Mouse (Mus musculus) embryonic fibroblast, embryonic 13.5 days (primary cell): ENCODE measurements around the gene Cpne5. TPM values are rescaled to one million over a fixed set of nuclear protein-coding genes. Genes with fewer than 3 reads are reported as not detected.
"Not testable (repeated sequence)": the region's sequence is repeated elsewhere in the genome, so short reads cannot be mapped to it uniquely, and the experiment has no call there.

ENCODE experiments used
- H3K27ac ChIP-seq: 2 replicates; pipeline ENCODE4 v1.5.1; 2012; ENCODE audit warnings: low read length, control low read depth, inconsistent platforms; ENCODE audit not compliant: insufficient read depth
- H3K4me1 ChIP-seq: 2 replicates; pipeline ENCODE4 v1.6.1; 2011; ENCODE audit warnings: low read length; ENCODE audit not compliant: control insufficient read depth, insufficient read depth
- H3K4me3 ChIP-seq: 2 replicates; pipeline ENCODE4 v1.5.1; 2011; ENCODE audit warnings: mild to moderate bottlenecking, control low read depth, low read length; ENCODE audit not compliant: insufficient read depth
- CTCF ChIP-seq: IDR thresholded peaks from 2 replicates; pipeline ENCODE4 v1.5.1; 2011; ENCODE audit warnings: mild to moderate bottlenecking, control low read depth, low read length, moderate library complexity, borderline replicate concordance; ENCODE audit not compliant: insufficient read depth
- POLR2A ChIP-seq: IDR thresholded peaks from 2 replicates; pipeline ENCODE4 v1.6.1; 2011; ENCODE audit warnings: low read depth, mild to moderate bottlenecking, control low read depth, low read length, moderate library complexity
- polyA plus RNA-seq: library from polyadenylated mRNA; stranded (reverse); fragments of >200 nt; gene quantifications from 2 replicates; pipeline ENCODE4 v1.2.4, GENCODE M21; 2011; ENCODE audit warnings: low read depth; ENCODE audit not compliant: missing spikeins, insufficient read length

The Cpne5 gene
- polyA plus RNA-seq, 1 experiment, result not detected

DNA sequence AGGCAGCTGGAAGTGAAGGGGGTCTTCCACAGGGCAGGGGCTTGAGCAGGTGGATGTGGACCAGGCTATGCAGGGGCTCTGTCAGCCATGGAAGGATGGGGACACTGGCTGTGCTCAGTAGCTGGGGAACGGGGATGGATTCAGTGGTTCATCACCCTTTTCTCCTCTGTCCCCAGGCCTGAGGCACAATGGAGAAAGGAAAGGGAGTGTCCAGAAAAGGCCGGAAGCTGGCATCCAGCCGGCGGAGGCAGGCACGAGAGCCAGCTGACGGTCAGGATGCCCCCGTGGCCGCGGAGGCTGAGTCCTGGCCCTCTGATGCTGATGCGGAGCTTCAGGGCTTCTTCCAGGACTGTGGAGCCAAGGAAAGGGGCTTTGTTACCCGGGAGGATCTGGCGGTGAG lies 117.3 kb downstream of the Cpne5 start:
- TF ChIP-seq POLR2A (no peak), CTCF (no peak)
- Histone ChIP-seq H3K4me3 (no peak overlapping the region), H3K4me1 (no peaks in the 10 kb centered on the region), H3K27ac (no peak overlapping the region)

DNA sequence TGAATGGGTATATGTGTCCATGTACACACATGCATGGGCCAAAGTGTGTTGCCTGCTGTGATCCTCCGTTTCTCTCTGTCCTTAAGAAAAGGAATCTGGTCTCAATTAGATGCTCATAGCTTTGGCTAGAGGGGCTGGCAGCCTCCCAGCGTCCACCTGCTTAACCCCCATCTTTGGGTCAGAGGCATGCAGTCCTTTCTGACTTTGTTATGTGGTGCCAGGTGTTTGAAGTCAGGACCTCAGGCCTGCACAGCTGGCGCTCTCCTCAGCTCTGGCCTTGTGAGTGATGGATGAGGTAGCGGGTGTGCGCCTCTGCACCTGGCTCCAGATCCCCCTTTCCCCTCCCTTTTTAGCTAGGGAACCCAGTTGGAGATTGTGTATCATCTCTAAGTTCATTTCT lies 119.9 kb downstream of the Cpne5 start:
- no peak for TF ChIP-seq CTCF
- no peak for TF ChIP-seq POLR2A
- Histone ChIP-seq H3K4me1 (no peaks in the 10 kb centered on the region), H3K27ac (no peak overlapping the region), H3K4me3 (no peak overlapping the region)

- H3K4me1 ChIP-seq, result no peaks in the 10 kb centered on the region
- no peak overlapping the region for H3K27ac ChIP-seq
- TF ChIP-seq POLR2A (no peak), CTCF (no peak)
- H3K4me3 ChIP-seq, result no peak overlapping the region
Measured at GRCm38 (mm10) chr17:29117006-29117648, 120.8 kb downstream of the Cpne5 start.

DNA sequence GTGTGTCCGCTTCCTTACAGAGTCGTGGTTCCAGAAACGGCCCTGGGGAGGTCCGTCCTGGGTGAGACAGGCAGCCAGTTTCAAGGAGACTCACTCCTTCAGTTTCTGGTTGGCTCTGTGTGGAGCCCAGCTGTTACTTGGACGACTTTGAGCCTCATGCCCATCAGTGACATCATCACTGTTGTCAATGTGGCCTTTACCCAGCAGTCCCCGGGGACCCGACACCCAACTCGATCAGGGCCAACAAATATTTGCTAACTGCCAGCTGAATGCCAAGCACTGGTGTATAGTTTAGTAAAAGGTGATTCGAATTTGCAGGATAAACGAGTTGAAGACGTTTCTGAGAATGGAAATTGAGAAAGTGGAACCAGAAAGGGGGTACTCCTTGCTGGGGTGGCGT lies 121.9 kb downstream of the Cpne5 start:
- Histone ChIP-seq H3K27ac (no peak overlapping the region), H3K4me3 (no peak overlapping the region), H3K4me1 (no peaks in the 10 kb centered on the region)
- TF ChIP-seq CTCF (no peak), POLR2A (no peak)

DNA sequence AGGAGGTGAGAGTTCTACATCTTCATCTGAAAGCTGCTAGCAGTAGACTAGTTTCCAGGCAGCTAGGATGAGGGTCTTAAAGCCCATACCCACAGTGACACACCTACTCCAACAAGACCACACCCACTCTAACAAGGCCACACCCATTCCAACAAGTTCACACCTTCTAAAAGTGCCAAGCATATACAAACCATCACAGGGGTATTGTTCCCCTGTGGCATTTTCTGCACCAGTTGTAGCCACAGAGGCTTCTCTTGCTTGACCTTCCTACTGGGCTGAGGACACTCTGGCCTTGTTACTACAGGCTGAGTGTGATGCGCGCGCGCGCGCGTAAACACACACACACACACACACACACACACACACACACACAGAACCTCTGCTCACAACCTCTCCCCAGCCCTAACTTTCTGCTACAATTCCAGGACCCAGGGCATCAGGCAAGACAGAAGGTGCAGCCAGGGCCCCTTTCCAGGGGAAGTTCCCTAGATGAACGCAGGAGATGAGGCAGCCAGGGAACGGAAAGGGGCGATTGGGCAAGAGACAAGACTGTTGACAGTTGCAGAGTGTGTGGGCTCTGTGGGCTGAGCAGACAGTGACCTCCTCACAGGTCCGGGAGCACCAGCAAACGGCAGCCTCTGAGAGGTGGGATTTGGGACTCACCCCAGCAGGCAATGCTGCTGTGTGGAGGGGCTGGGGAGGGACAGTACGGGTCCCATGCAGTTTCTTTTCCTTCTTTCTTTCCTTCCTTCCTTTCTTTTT lies 124.2 kb downstream of the Cpne5 start, which contains the start of gene Rab44:
Gene Rab44, plus strand, starts transcription at position 555 of the 762 bp plus-strand sequence.
- no peaks in the 10 kb centered on the region for H3K4me1 ChIP-seq
- no peak within 1 kb of the TSS for H3K27ac ChIP-seq
- no peak for TF ChIP-seq POLR2A
- no peak for TF ChIP-seq CTCF
- no peak within 1 kb of the TSS for H3K4me3 ChIP-seq

DNA sequence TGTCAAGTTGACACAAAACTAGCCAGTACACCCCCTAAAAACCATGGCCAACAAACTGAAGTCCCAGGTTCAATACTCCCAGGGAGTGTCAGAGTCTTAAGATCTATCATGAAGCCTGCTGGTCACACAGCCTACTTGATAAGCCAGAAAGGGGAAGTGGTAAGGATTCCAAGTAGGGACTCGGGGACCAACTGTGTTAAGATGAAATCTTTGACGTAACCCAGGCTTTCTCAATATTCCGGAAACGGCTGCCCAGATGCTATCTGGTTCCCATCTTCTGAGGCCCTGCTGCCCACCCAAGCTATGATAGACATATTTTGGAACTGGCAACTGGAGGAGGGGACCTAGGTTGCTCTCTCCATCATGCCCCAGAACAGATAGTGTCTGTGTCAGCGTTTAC lies 126.6 kb downstream of the Cpne5 start:
- no peak overlapping the region for H3K27ac ChIP-seq
- TF ChIP-seq CTCF (no peak), POLR2A (no peak)
- no peaks in the 10 kb centered on the region for H3K4me1 ChIP-seq
- H3K4me3 ChIP-seq, result no peak overlapping the region

DNA sequence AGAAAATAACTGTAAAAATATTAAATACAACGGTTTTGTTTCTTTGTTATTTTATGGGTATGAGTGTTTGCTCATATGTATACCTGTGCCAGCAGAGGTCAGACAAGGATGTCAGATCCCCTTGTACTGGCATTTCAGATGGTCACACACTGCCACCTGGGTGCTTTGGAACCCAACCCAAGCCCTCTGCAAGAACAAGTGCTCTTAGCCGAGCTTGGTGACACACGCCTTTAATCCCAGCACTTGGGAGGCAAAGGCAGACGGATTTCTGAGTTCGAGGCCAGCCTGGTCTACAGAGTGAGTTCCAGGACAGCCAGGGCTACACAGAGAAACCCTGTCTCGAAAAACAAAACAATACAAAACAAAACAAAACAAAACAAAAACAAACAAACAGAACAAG lies 127.6 kb downstream of the Cpne5 start:
- not testable (repeated sequence) for H3K4me1 ChIP-seq, H3K27ac ChIP-seq, H3K4me3 ChIP-seq

Other genes starting within 250 kb of the Cpne5 start
- gene Stk38, start 230.2 kb downstream of the Cpne5 start, polyA plus RNA-seq, result 89.4 and 102 TPM in 2 replicates
- 253 and 262 TPM in 2 replicates for gene Srsf3, start 205.5 kb downstream of the Cpne5 start, polyA plus RNA-seq
- 453 and 677 TPM in 2 replicates for gene Cdkn1a, start 147.2 kb downstream of the Cpne5 start, polyA plus RNA-seq
- not detected in 2 replicates for gene Rab44, start 124.0 kb downstream of the Cpne5 start, polyA plus RNA-seq
- 31.5 and 36.8 TPM in 2 replicates for gene Ppil1, start 26.0 kb upstream of the Cpne5 start, polyA plus RNA-seq
- gene BC004004, start 30.6 kb upstream of the Cpne5 start, polyA plus RNA-seq, result 103 and 112 TPM in 2 replicates
- 0.23 and 0.61 TPM in 2 replicates for gene Pi16, start 79.5 kb upstream of the Cpne5 start, polyA plus RNA-seq
- 296 and 366 TPM in 2 replicates for gene Mtch1, start 109.8 kb upstream of the Cpne5 start, polyA plus RNA-seq
- gene Fgd2, start 122.7 kb upstream of the Cpne5 start, polyA plus RNA-seq, result 0.44 TPM in 1 of 2 replicates, not detected in the other